Mouse (Mus musculus) brain, embryonic 14.5 days (tissue): ENCODE results near the gene Arhgef10l. TPM values are rescaled to one million over a fixed set of nuclear protein-coding genes. Genes with fewer than 3 reads are reported as not detected.

ENCODE experiments used
- DNase-seq: peaks from one replicate; pipeline ENCODE4 v3.0.0-alpha.2; 2011; ENCODE audit warnings: low read depth
- CTCF ChIP-seq: fragments of 200-500 bp; IDR thresholded peaks from 2 replicates; pipeline ENCODE4 v1.5.1; 2012; ENCODE audit warnings: inconsistent platforms, mild to moderate bottlenecking, moderate library complexity, borderline replicate concordance; ENCODE audit not compliant: insufficient read depth, insufficient read length; ENCODE audit errors: extremely low read depth
- POLR2A ChIP-seq: fragments of 200-500 bp; IDR thresholded peaks from 2 replicates; pipeline ENCODE4 v1.6.1; 2012; ENCODE audit warnings: mild to moderate bottlenecking, inconsistent platforms, borderline replicate concordance; ENCODE audit not compliant: poor library complexity, insufficient read depth, insufficient read length, severe bottlenecking; ENCODE audit errors: extremely low read depth
- polyA plus RNA-seq: library from polyadenylated mRNA; depleted of rRNA; stranded (reverse); fragments of >200 nt; gene quantifications from 2 replicates; pipeline ENCODE4 v1.2.3, GENCODE M21; 2012

Gene Arhgef10l
- polyA plus RNA-seq, 1 experiment: 45.9 TPM

DNA sequence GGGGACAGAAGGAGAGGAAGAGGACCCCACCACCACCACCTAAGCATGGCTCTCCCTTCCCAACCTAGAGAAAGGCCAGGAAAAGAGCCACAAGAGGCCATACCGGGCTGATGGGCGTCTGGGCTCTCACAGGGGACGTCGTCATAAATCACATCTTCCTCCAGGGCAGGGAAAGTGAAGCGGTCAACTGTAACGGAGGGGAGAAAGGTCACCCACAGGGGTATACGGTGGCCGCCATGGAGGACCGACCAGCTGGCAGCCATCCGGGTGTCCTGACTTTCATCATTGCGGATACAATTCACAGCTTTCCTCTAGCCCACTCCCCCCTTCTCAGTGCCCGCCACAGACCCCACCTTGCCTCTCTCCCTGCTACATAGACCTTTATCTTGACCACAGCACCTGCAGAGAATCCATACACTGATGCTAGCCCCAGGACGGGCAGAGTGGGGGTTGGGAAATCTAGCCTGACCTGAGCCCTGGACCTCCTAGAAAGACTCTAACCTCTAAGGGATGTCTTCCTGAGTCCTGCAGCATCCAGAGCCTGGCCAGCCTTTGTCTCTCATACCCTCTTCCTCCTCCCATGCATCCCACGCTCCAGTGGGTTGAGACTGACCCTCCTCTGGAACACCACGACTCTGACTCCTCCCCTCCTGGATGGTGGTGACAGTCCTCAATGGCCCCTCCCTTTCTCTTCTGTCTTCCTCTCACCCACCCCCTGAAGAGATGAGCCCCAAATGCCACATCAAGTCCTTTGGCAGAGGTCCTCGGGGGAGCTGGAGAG, 72.6 kb downstream of the Arhgef10l start:
- no peak for DNase-seq
- TF ChIP-seq POLR2A (no peak), CTCF (no peak)

DNA sequence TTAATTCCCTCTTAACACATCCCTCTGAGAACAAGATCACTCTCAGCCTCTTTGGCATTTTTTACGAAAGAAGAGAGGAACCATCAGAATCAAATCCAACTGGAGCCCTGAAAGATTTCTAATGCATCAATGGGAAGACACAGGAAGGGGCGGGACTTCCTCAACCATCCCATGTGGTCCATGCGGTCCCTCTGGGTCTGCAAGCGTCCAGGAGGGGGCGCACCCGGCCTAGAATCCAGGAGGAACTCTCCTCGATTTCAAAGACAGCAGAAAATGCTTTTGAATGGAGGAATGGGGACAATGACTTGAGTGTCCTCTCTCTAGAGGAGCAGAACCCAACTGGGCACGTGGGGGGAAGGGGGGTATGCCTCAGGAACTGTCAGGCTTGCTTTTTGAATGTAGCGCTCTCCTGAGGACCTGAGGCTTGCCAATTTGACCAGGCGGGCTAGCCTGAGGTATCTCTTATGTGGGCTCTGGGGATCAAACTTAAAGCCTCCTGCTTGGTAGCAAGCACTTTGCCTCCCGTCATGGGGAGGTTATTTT, 73.5 kb downstream of the Arhgef10l start:
- TF ChIP-seq CTCF (peak; percentile 87), POLR2A (no peak)
- DNase-seq: peak; percentile 91

DNA sequence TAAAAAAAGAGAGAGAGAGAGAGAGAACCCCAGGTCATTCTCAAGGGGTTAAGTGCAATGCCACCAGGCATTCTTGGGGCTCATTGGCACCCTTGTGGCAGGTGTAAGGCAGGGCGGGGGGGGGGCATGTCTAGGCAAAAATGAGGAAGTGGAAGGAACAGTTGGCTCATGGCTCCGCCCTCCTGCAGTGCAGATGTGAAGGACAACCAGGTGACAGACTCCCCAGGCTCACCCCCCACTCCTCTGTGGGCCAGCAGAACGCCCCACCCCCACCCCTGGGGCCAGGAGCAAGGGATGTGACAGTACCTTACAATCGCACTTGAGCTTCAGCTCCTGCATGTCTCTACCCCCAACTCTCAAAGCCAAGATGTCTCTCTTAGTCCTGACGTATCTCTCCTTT, 79.3 kb downstream of the Arhgef10l start:
- TF ChIP-seq CTCF: no peak
- TF ChIP-seq POLR2A: no peak
- no peak for DNase-seq

DNA sequence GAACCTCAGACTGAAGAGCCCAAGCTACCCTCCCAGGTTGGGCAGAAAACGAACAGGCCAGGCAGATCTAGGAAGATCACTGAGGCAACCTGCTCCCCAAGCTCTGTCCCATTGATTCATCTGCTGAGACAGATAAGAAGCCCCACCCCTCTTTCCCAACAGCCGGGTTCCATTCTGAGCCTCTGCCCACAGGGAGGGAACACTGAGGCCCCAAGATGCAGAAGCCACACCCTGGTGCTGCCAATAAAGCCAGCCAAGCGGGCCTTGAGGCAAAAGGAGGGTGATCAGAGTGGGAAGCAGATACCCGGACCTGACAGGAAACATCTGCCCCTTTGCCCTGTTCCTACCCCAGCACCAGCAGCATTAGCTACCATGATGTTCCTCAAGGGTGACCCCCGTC, 81.6 kb downstream of the Arhgef10l start:
- DNase-seq: no peak
- TF ChIP-seq CTCF (no peak), POLR2A (no peak)

DNA sequence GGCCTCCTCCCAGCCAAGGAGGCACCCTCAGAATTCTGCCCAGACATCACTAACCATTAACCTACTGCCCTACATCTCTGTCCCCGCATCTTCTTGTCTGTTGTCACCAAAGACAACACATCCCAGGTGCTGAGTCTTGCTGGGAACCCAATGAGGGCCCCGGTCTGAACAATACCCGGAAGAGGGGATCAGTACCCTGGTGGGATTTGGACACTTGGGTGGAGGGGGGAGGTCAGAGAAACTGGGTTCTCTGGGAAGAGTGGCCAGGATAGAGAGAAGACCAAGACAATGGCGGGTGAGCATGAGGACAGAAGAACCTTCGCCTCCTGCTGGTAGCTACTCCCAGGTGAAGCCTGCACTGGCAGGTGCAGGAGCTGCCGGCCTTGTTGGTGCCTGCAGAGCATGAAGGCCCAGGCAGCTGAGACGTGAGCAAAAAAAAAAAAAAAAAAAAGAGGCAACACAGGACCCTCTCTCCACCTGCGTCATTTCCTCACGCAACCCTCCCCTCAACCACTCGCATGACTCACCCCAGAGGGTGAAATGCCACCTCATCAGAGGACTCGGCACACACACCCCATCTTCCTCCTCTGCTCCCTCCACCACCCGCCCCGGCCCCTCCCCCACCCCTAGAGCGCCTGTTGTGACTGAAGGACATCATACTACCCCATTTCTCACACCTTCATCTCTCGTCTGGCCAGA, 83.3 kb downstream of the Arhgef10l start:
- DNase-seq: no peak
- TF ChIP-seq POLR2A: no peak
- TF ChIP-seq CTCF: no peak

DNA sequence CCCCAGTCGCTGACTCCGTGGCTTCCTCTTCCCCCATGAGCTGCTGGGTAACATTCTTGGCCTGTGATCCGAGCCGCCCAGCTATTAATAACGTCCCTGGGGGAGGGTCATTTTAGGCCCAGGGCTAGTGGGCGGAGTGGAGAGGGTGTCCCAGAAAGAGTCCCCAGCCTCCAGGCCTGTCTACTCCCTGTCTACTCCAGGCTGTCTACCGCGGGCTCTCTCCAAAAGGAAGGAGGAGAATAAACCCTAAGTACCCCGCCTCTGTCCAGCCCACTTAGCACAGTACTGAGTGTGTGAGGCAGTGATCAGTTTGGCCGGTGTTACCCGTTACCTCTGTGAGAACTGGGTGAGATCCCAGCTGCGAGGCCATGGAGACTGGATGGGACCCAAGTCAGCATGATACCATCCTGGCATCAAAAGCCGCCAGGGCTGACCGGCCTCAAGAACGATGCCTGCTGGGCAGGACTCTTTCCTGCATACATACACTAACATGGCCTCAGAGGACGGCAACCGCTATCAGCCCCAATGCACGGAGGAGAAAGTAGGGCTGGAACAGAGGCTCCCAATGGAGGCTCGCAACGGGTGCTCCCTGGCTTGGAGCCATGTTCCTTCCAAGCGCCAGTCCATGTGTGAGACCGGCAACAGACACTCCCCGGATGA, 84.0 kb downstream of the Arhgef10l start:
- peak; percentile 35 for DNase-seq
- TF ChIP-seq POLR2A (no peak), CTCF (no peak)

DNA sequence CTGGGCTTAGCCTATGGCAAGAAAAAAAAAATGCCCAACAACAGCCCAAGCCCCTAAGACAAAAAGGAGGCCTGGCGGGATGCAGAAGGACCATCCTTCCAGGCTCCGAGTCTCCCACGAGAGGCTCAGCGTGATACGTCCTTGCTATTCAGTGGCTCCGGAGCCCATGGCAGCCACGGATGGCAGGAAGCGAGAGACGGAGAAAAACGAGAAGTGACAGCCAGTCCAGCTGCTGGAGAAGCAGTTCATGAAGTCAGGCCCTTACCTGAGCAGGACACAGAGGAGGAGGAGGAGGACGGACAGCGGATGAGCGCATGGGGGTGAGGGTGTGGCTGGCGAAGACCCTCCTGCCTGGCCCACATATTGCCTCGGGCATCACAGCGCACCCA, 84.5 kb downstream of the Arhgef10l start:
- TF ChIP-seq CTCF (no peak), POLR2A (no peak)
- DNase-seq: no peak

DNA sequence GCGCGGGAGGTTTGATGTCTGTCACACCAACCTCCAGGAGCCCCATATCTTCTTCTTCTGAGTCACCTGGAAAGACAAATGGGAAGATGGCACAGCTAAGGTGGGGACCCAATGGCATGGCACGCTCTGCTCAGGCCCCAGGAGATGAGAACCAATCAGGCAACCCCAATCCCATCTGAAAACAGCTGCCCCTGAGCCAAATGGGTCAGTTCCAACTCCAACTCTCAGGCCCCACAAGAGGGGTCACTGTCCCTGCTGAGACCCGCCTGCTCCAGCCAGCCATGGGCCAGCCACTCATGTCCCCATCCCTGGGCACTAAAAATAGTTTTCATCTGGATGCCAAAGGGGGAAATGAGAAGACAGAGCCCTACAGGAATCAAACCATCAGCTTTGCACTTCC, 84.9 kb downstream of the Arhgef10l start:
- no peak for TF ChIP-seq CTCF
- TF ChIP-seq POLR2A: no peak
- DNase-seq: no peak

DNA sequence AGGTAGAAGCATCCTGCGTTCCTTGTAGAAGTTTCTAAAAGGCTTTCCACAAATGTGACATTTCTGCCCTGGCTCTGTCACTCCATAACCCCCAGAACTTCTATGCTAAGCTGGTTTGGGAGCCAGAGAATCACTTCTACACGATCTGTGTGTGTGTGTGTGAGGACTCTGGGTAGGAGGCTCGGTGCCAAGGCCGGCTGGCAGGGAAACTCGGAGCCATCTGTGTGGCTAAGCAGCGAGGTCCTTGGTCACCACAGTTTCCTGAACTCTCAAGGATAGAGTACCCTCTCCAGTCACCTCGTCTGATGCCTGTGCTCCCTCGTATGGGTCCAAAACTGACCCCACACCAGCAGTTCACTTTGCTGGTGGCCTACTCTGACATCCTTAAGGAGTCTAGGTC, 86.2 kb downstream of the Arhgef10l start:
- no peak for TF ChIP-seq POLR2A
- TF ChIP-seq CTCF: no peak

DNA sequence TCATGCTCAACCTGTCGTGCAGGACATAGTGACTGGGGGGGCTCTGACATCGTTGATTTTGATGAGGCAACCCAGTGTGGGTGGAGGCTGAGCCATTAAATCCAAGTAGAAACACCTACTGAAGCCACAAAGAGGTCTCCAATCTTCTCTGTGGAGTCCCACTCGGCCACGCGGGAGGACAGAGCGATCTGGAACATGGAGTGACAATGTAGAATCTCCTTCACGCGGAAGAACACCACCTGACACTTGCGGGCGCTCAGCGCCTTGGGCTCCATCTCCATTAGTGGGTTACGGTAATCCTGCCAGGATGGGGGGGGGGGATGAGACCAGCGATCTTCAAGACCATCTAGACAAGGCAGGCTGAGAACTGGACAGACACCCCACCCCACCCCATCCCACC, 86.7 kb downstream of the Arhgef10l start:
- no peak for DNase-seq
- TF ChIP-seq POLR2A: no peak
- no peak for TF ChIP-seq CTCF

More for the DNA sequence above, 86.2 kb downstream of the Arhgef10l start:
- peak; percentile 50 for DNase-seq

DNA sequence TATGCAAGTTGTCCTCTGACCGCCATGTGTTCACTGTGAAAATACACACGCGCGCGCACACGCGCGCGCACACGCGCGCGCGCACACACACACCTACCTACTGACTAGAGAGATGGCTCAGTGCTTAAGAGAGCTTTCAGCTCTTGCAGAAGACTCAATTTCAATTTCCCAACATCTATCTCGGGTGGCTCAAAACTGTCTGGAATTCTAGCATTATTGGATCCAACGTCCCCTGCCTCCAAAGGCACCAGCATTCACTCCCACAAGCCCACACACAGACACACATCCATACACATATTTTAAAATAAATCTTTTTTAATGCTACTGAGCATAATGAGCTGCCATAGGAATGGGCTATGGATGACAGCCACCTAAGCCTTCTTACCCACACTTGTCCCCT, 89.2 kb downstream of the Arhgef10l start:
- TF ChIP-seq CTCF (no peak), POLR2A (no peak)
- DNase-seq: no peak
